Mouse (Mus musculus) mouse trophoblast stem cell (cell line): ENCODE measurements at regions not wholly inside any gene's neighbourhood (a gene's known extent, or its start where the extent isn't known, plus 50 kb on each side); places are given as distances from the start of the nearest gene placed in this dataset.
"Not testable (repeated sequence)": the region's sequence is repeated elsewhere in the genome, so short reads cannot be mapped to it uniquely, and the experiment has no call there.

Experiments used
- in situ Hi-C, 2 experiments: fragments of 300-500 bp; cut with MseI, MboI; formaldehyde crosslinking; loops; 2 replicates in 1 of 2; 3 replicates in 1 of 2; pipeline ENCODE4 v1.15.1; 2025

DNA sequence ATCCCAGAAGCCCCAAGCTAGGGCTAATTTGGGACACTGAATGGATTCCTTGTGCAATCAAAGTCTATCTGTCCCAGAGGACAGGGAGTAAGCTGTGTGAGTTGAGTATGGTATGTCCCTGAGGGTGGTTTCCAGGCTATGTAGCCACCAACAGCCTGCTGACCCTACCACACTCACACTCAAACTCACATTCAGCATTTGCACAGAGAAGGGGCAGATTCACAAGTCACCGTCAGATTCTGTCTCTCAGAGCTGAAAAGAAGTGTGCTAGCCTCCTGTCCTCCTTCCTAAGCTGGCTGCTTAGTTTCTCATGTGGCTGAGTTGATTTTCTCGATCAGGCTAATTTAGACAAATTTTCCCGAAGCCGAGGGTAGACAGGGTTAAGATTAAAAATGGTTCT lies 248.8 kb downstream of the Enc1 start:
- in situ Hi-C loops: no loop called here

DNA sequence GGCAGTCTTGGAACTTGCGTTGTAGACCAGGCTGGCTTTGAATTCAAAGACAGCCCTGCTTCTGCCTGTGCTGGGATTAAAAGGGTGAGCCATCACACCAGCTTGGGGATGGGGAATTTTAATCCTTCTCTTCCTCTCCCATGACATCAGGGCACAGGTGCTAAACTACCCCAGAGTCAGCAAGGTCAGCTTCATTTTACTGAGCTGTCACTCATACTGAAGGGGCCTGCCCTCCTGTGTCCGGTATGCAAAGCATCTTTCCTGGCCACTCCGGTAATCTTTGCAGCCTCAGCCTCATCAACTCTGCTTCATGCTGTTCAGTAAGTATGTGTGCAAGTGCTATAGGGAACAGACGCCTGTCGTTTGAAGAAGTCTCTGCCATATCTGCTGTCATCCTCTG lies 248.1 kb downstream of the Enc1 start:
- in situ Hi-C loops: no loop called here

DNA sequence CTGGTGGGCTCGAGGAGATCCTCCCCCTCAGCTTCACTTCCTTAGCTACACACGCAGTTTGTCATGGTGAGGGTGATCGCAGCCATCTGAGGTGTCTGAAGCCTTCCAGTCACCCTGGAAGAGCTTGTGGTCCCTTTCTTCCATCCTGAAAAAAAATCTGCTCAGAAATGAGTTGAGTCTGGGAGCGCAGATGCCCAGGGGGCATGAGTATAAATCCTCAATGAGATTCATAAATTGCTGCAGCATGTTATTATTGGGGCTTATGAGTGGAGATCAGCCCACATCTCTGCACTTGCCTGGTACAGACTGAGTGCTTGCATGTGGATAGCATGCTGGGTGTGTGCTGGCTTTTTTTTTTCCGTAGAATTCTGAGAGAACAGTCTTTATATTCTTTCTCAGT lies 247.6 kb downstream of the Enc1 start:
- in situ Hi-C loops: no loop called here

DNA sequence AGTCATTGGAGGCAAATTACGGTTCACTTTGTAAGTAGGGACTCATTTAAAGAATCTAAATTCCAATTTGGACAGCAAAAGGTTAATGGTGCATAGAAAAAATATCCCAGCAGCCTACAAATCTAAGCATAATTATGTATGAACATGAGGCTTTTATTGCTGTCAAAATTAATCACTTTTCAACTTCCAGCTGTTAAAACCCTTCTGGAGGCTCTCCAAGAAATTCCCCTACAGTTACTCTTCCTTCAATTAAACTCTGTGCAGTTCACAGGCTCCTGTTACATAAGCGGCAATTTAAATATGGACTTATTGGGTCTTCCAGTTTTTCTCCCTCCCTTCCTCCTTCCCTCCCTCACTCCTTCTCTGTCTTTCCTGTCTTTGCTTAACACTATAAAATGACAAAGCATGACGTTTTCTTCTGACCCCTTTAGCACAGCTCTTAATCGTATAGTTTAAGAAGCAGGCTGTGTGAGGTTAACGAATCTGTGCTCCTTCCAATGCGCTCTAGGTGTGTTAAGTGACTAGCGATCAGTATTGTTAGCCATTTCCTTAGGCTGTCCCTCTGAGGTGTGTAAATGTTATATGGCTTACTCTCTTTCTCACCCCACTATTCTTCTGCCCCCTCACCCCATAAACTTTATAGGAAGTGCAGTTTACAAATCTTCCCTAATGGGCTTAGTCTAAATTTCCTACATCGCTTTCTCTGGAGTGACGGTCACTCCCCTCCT lies 247.0 kb downstream of the Enc1 start:
- in situ Hi-C loops: no loop called here

DNA sequence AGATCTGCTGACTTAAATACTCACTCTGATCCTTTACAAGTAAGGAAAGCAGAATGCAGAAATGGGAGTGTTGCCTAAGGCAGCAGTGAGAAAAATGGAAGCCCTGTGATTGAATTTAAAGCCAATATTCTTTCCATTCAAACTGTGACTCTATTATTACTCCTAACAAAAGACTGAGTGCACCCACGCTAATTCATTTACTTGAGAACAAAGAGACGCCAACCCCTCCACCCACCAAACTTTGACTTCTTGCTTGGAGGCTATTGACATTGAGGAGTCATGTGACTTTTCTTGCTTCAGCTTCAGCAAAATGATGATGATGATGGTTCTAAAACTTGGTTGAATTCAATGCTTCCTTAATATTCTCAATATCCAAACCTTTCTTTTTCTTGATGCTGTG lies 245.6 kb downstream of the Enc1 start:
- in situ Hi-C loops: no loop called here

DNA sequence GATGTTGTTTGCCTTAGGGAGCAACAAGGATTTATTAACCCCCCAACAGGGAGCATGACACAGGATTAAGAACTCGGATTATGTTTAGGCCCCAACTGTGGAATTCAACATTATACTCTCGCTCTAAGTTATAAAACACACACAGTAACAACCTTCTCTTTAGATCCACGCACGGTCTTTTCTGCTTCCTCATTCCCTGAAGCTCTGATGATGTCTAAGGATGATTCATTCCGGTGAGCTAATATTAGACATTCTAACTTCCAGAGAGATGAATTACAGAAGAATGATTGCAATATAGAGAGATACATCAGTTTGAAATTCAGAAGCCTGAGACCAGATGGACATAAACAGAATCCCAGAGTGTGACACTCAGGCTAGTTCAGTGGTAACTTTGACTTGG lies 245.0 kb downstream of the Enc1 start:
- in situ Hi-C loops: no loop called here

DNA sequence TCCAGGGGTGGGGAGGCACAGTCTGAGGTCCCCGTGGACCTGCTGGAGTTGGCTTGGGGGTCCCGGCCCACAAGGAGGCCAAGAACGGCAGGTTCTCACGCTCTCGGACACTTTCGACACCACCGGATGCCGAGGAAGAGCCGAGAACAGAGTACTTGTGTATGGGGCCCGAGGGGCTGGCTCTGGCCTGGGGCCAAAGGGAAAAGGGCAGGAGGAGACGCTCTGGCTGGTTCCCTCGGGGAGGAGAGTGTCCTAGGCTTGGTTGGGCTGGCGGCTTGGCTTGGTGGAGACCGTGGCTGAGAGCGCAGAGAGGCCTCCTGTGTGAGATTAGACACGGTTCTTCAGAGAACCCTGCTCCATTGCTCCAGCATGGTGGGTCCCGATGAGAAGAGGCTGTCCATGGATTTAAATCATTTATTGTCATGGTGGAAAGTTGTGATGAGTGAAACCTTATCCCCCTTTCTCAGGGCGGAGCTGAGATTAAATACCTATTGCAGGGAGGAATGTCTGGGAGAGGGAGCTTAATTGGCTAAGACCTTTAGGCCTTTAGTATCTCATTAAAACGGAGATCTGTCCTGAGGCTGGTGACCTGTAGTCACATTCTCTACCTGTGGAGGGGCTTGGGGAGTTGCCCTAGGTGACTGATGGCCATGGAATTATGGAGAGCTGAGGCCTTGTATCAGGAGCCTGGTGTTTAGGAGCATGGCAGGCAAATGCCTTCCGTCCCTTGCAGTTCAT lies 244.1 kb downstream of the Enc1 start:
- in situ Hi-C loops: no loop called here

DNA sequence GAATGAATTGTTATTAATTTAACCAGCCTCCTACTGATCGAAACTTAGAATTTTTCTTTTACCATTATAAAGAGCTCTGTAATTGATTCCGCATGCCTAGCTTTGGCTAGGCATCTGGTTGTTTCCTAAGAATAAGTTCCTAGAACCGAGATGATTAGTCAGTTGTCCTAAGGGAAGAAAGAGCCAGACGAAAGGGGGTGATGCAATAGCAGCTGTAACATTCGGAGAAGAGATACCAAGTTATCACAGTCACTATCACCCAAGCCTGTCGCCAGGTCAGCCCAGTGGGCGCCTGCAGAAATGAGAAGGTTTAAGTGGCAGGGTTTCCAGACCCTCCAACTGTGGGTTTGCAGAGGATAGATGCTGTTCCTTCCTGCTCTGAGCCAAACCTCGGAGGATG lies 242.8 kb downstream of the Enc1 start:
- in situ Hi-C loops: no loop called here

DNA sequence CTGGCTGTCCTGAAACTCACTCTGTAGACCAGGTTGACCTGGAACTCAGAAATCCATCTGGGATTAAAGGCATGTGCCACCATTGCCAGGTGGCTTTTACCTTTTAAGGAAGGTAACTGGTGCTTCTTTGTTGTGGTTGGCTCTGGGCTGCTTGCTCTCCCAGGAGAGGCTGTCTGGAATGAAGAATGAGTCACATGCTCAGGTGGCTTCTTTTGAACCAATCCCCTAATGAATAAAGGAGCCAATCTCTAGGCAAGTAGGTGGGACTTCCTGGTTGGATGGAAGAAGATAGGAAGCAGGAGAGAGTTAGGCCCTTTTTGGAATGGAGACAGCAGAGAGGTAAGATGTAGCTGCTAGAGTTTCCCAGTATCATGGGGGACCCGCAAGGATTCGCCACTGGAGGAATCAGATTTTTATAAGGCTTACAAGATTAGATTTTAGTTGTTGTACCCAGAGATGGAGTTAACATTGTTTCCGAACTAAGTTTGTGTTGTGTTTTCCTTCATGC lies 241.6 kb downstream of the Enc1 start:
- in situ Hi-C loops: no loop called here

DNA sequence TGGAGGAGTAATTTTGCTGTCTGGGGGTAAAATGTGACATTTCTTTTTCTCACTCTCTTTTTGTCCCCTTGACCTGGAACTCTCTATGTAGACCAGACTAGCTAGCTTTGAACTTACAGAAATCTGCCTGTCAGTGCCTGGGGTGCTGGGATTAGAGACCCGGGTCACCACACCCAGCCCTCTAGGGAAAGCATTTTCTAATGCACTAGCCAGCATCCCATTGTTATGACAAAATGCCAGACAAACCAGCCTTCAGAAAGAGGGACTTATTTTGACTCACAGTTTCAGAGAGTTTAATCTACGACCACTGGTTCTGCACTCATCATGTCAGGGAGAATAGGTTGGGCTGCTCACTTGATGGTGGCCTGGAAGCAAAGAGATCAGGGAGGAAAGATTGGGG lies 240.4 kb downstream of the Enc1 start:
- in situ Hi-C loops: no loop called here

DNA sequence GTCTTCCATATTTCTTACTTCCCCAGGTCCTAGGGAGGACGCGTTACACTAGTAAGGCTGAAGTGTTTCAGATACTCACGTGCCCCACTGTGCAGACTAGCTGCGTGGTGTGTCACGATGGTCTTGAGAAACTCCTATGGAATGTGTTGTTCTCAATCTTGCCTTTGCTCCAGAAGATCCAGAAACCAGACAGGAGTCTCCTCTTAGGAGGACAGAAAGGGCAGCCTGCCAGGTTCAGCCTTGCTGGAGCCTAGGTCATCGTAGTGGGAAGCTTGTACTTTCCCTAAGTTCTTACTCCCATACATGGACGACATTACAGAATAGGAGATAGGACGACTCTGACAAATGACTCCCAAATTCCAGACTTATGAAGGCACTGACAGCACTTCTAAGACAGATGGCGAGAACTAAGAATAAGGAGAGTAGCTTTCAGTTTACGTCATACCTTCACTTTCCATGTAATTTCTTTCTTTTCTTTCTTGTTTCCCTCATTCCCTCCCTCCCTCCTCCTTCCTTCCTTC lies 238.2 kb downstream of the Enc1 start:
- in situ Hi-C loops: no loop called here

DNA sequence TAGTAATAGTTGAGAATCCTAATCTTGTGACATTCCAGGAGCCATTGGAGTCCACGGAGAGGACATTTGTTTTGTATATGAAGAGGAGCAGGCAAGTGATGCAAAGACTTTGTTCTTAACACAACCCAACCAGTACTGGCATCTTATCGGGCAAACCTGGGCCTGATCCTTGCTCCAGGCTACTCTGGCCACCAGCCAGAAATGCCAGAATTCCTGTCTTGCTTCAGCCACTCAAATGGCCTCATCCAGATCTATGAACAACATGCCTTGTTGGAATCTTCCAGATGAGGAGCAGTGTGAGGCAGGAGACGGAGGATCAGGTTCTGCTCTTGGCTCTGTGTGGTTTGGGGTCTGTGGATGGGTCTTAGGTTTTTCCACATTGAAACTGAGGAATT lies 233.1 kb downstream of the Enc1 start:
- in situ Hi-C loops: no loop called here

DNA sequence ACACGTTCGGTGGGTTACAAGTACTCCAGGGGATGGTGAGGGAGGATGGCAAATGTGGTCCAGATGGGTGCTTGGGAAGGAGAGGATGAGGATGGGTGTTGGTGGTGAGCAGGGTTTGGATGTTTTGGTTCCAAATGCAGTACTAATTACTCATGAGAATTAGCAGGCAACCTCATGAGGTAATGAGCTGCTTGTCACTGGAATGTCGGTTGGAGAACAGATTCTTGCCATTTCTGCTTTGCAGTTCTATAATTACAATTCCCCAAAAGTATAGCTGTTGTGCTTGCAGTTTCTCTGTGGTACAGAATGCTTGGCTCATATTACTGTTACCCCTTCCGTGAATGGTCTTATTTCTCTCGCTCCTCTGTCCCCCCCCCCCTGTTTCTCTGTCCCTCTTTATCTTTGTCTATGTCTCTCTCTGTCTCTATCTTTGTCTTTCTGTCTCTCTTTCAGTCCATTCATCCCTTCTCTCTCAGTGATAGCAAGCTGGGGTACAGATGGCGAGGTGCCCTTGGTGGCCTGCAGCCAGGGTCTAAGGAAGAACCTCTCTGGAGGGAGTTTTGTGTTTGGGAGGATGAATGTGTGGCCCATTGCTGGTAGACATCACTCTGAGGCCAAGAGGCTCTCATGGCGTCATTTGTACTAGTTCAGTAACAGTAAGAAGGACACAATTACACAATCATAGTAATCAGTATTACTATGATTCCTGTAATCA lies 232.5 kb downstream of the Enc1 start:
- in situ Hi-C loops: no loop called here

DNA sequence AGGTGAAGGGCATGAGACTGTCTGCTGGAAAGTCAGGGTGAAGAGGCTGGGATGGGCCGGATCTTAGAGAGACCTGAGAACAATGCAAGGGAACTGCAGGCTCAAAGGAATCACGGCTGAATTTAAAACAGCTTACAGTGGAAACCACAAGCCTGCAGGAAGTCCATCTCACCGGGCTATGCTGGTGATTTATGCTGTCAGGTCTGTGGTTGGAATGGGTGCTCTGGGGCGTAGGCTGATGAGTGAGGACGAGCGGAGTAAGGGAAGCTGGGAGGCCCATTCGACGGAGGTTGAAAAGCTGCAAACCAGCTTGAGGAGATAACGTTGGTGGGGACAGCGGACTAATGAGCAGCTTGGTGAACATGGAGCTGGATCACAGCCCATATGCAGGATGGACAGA lies 229.1 kb downstream of the Enc1 start:
- in situ Hi-C loops: no loop called here

DNA sequence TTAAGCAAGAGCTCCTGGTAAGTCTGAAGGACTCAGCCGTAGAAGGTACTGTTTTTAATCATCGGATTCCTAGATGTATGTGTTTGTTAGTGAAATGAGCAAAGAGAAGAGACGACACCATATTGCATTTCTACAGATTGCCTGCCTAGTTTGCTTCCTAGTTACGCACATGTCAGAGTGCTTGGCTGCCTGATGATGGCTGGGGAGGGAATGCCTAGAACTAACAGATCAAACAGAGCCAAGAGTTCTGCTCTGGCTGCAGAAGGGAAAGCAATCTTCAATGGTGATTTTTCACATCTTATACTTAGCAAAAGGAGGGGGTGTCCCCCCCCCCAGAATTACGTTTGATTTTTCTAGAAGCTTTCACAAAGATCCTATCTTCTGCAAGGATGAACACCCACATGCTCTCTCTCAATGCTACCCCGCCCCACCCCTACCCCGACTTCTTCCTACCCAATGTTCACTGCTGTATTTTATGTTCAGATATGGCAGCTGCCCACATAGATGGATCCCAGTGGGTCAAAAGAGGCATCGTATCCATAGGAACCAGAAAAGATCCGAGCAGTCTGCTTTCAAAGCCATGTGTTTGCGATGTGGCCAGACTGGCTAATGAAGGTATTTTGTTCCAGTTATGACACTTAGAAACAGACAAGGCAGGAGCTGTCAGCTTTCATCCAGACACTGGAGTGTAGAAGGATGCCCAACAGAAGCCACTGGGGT lies 228.1 kb downstream of the Enc1 start:
- in situ Hi-C loops: no loop called here

DNA sequence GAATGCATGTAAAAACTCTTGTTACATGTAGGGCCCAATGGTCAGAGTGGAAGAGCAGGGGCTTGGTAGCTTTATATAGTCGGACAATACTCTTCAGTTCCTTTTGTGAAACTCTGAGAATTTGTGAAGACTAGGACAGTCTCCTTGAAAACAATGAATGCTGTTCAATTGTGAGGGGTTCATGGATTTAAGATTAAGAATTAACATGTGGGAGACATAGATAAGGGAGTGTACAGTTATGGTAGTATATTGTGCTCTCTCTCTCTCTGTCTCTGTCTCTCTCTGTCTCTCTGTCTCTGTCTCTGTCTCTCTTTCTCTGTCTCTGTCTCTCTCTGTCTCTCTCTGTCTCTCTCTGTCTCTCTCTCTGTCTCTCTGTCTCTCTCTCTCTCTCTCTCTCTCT lies 225.7 kb downstream of the Enc1 start:
- in situ Hi-C loops: not testable (repeated sequence)

DNA sequence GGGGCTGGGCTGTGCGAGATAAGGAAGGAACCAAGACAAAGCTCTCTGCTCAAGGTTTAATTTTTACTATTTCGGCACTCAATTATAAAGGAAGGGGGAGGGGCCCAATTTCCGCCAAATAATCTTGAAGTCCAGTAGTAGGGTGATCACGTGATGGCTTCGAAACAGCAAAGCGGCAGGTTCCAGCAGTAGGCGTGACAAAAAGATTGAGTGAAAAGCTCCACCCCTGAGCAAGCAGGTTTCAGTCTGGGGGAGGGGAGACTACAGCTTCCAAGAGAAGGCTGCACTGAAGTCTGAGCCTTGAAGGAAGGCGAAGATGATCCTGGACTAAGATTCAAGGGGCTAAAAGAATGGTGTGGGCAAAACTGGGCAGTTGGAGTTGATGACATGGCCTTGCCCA lies 222.9 kb downstream of the Enc1 start:
- in situ Hi-C loops: no loop called here

DNA sequence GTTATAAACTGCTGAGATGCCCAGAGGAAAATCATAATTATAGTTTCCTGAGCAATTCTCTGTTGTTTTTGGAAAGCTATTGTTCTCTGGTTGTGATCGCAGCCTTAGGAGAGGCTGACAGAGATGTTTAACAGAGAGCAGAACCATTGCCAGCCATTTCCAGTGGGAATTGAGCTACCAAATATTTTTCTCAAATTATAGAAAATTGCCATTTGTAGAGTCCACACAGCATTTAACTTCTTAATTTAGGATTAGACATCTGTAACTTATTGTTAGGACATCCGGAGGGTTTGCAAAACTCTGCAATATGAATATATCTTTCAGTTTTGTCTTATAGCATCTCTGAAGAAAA lies 222.0 kb downstream of the Enc1 start:
- in situ Hi-C loops: no loop called here

DNA sequence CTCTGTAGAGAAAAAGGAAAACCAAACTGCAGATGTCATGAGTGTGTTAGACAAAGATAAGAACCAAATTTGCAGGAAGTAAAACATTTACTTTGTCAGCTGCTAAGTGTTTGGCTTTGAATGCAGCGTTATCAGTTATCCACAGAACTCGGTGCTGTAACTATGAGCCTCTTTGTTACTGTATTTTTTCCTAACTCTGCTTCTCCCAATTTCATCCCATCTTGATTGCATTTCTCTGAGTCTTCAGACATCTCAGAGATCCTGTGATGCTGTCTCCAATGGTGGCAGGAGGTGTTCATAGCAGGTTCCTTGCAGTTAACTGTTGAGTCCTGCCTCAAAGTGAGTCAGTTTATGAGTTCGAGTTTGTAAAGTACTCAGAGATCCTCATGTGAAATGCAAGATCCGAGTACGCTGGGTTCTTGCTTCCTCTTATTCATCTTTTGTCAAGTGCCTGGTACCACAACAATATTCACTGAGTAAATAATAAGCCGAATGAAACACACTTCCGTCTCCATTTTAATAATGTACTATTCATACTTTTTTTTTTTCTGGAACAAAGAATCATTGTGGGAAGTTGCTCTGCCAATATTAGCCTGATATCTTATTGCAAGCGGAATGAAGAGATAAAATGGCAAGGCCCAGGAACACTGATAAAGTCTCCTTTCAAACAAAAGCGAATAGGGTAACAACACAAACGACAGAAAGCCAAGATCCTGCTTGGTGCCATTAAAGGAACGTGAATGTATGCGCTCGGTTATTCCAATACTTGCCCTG lies 221.4 kb downstream of the Enc1 start:
- in situ Hi-C loops: no loop called here

DNA sequence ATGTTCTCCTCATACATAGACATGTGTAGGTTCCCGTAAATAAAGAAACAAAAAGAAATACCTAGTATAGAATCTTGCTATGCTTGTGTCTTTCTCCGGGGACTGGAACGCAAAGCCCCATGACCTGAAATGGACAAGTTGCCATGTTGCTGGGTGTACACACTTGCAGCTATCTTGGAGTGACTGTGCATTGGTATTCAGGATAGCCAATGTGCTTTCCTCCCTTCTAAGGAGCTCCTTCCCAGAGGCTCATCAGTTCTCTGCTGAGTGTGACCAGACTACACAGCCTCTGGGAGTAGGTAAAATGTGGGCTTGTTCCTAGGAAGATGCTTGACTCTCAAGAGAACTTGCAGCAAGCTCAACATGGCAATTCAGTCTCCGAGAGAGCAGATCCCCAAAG lies 220.3 kb downstream of the Enc1 start:
- in situ Hi-C loops: no loop called here

DNA sequence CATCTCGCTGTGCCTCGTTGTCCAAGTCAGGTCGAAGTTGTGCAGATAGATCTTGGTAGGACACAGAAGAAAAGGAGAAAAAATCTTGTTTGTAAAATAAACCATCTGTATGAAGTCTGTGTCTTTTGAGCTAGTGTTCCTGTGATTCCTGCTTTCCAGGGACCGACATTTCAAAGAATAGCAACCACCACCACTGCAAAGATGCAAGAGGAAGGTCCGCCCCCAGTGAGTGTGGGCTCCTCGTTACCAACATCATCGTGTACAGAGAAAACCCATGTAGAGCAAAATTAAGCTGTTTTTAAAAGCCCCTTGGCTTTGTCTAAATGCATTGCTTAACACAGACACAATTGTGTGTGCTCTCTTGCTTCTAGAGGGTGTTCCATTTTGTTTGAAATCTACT lies 218.2 kb downstream of the Enc1 start:
- in situ Hi-C loops: no loop called here
